Mouse (Mus musculus): ENCODE data around the gene Scube1. TPM values are rescaled to one million over a fixed set of nuclear protein-coding genes. Genes with fewer than 3 reads are reported as not detected.
A peak's percentile ranks its signal among the peaks of the same experiment; 100 is the strongest.

Gene Scube1
- polyA plus RNA-seq, 1 experiment = 3.5 TPM

DNA sequence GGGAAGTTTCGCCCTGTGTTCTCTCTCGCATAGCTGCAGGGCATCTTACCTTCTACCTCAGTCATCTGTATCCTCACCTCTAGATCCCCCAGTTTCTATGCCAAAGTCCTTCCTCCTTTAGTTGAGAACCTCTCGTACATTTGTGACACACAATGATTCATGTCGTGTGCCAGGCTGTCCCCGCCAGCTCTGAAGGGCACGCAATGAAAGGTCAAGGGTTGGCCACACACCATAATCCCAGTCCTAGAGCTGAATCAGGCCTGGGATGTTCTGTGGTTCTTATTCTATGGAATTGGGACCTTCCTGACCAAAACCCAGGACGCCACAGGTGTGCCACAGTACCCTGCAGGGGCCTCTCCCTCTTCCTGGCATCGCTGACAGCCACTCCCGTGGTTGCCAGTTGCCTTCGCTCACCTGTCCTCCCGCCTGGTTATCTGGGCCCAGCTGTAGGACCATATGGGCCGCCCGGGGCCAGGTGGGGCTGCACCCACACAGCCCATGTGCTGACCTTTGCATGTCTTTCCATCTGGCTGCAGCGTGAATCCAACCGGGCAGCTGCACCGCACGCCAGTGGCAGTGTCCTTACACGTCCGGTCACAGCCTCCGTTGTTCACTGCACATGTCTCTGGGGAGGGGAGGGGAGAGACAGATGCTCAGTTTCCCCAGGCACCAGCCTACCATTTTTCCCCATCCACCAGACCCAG, 86.5 kb downstream of the Scube1 start:
- no peak for TF ChIP-seq CTCF (conservative IDR thresholded peaks at IDR 0.05; ENCODE audit: insufficient read depth, insufficient read length, low read depth, low read length)
- TF ChIP-seq POLR2A (IDR thresholded peaks at IDR 0.05; ENCODE audit: low read depth, low read length) = no peak
- Histone ChIP-seq H3K27ac (ENCODE audit: insufficient read depth, low read depth, low read length) (no peak overlapping the region), H3K4me1 (ENCODE audit: control insufficient read depth, insufficient read depth, low read length) (no peaks in the 10 kb centered on the region), H3K36me3 (ENCODE audit: control insufficient read depth, insufficient read depth, low read length) (no peaks in the 10 kb centered on the region), H3K27me3 (replicated peaks; ENCODE audit: control insufficient read depth, insufficient read depth, low read length) (no peaks in the 10 kb centered on the region), H3K4me3 (ENCODE audit: insufficient read depth, low read depth, low read length) (no peak overlapping the region)
- no peak for DNase-seq
- 79% methylated on average over 20 of the region's 20 CpGs for WGBS

DNA sequence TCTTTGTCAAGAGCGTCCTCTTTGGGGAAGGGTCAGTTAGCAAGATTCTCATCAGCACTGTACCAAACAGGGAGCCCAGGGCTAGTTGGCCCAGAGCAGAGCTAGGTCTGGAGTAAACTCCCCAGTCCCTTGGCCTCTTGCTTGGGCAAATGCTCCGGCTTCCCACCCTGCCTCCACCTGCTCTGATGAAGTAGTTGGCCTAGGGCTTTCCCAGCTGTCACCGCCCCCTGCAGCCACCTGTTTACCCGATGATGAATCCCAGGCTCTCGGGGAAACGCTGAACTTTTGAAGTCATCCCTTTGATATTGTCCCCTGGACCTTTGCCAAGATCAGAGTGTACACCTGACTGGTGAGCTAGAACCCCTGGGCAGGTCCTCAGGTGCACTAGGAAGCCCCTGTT, 88.1 kb downstream of the Scube1 start:
- no peak for DNase-seq
- H3K4me1 ChIP-seq (ENCODE audit: control insufficient read depth, insufficient read depth, low read length) = no peaks in the 10 kb centered on the region

GRCm38 (mm10) chr15:83635251-83635650, 89.6 kb downstream of the Scube1 start:
- no peak for TF ChIP-seq POLR2A (IDR thresholded peaks at IDR 0.05; ENCODE audit: low read depth, low read length)
- no peaks in the 10 kb centered on the region for H3K36me3 ChIP-seq (ENCODE audit: control insufficient read depth, insufficient read depth, low read length)
- H3K4me3 ChIP-seq (ENCODE audit: insufficient read depth, low read depth, low read length) = no peak overlapping the region
- 67% methylated on average over 3 of the region's 3 CpGs for WGBS
- no peaks in the 10 kb centered on the region for H3K27me3 ChIP-seq (replicated peaks; ENCODE audit: control insufficient read depth, insufficient read depth, low read length)
- no peak for DNase-seq
- no peaks in the 10 kb centered on the region for H3K4me1 ChIP-seq (ENCODE audit: control insufficient read depth, insufficient read depth, low read length)
- H3K27ac ChIP-seq (ENCODE audit: insufficient read depth, low read depth, low read length) = no peak overlapping the region

More for the DNA sequence above, 88.1 kb downstream of the Scube1 start:
- TF ChIP-seq POLR2A (IDR thresholded peaks at IDR 0.05; ENCODE audit: low read depth, low read length) (no peak), CTCF (conservative IDR thresholded peaks at IDR 0.05; ENCODE audit: insufficient read depth, insufficient read length, low read depth, low read length) (no peak)
- H3K36me3 ChIP-seq (ENCODE audit: control insufficient read depth, insufficient read depth, low read length) = no peaks in the 10 kb centered on the region
- H3K4me3 ChIP-seq (ENCODE audit: insufficient read depth, low read depth, low read length) = no peak overlapping the region
- no peaks in the 10 kb centered on the region for H3K27me3 ChIP-seq (replicated peaks; ENCODE audit: control insufficient read depth, insufficient read depth, low read length)
- no peak overlapping the region for H3K27ac ChIP-seq (ENCODE audit: insufficient read depth, low read depth, low read length)
- 71% methylated on average over 6 of the region's 6 CpGs for WGBS

- 21% methylated on average over 1 of the region's 1 CpGs for WGBS
- no peak overlapping the region for H3K4me3 ChIP-seq (ENCODE audit: insufficient read depth, low read depth, low read length)
- no peaks in the 10 kb centered on the region for H3K27me3 ChIP-seq (replicated peaks; ENCODE audit: control insufficient read depth, insufficient read depth, low read length)
- peak; percentile 45; the same call in 1 of the 2 replicates for TF ChIP-seq CTCF (conservative IDR thresholded peaks at IDR 0.05; ENCODE audit: insufficient read depth, insufficient read length, low read depth, low read length)
- no peak for TF ChIP-seq POLR2A (IDR thresholded peaks at IDR 0.05; ENCODE audit: low read depth, low read length)
- H3K36me3 ChIP-seq (ENCODE audit: control insufficient read depth, insufficient read depth, low read length) = no peaks in the 10 kb centered on the region
- no peak overlapping the region for H3K27ac ChIP-seq (ENCODE audit: insufficient read depth, low read depth, low read length)
- DNase-seq = no peak
- H3K4me1 ChIP-seq (ENCODE audit: control insufficient read depth, insufficient read depth, low read length) = no peaks in the 10 kb centered on the region
These were observed 90.7 kb downstream of the Scube1 start for GRCm38 (mm10) chr15:83634076-83634475.

DNA sequence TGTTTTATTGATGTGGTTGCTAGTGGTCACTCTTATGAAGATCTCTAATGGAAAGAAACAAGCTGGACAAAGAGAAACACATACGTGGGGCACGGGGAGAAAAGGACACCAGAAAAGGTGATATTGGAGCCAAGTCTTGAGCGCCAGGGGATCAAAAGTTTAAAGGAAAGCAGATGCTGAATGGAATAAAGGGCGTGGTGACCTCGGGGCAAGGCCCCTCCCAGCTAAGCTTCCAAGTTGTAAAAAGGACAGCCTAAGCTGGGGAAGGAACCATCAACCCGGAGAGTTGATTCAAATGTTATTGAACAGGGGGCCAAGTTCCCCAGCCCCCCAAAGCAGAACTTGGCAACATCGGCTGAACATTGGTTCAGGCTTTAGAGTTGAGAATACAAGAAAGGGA, 93.8 kb downstream of the Scube1 start:
- no peaks in the 10 kb centered on the region for H3K27me3 ChIP-seq (replicated peaks; ENCODE audit: control insufficient read depth, insufficient read depth, low read length)
- H3K4me3 ChIP-seq (ENCODE audit: insufficient read depth, low read depth, low read length) = no peak overlapping the region
- H3K36me3 ChIP-seq (ENCODE audit: control insufficient read depth, insufficient read depth, low read length) = no peaks in the 10 kb centered on the region
- TF ChIP-seq CTCF (conservative IDR thresholded peaks at IDR 0.05; ENCODE audit: insufficient read depth, insufficient read length, low read depth, low read length) = no peak
- no peak for TF ChIP-seq POLR2A (IDR thresholded peaks at IDR 0.05; ENCODE audit: low read depth, low read length)
- 47% methylated on average over 7 of the region's 7 CpGs for WGBS
- H3K27ac ChIP-seq (ENCODE audit: insufficient read depth, low read depth, low read length) = no peak overlapping the region
- H3K4me1 ChIP-seq (ENCODE audit: control insufficient read depth, insufficient read depth, low read length) = no peaks in the 10 kb centered on the region
- no peak for DNase-seq

GRCm38 (mm10) chr15:83629716-83630115, 95.1 kb downstream of the Scube1 start:
- no peak for DNase-seq
- Histone ChIP-seq H3K36me3 (ENCODE audit: control insufficient read depth, insufficient read depth, low read length) (no peaks in the 10 kb centered on the region), H3K4me1 (ENCODE audit: control insufficient read depth, insufficient read depth, low read length) (no peaks in the 10 kb centered on the region), H3K4me3 (ENCODE audit: insufficient read depth, low read depth, low read length) (no peak overlapping the region), H3K27me3 (replicated peaks; ENCODE audit: control insufficient read depth, insufficient read depth, low read length) (no peaks in the 10 kb centered on the region), H3K27ac (ENCODE audit: insufficient read depth, low read depth, low read length) (no peak overlapping the region)
- WGBS = 72% methylated on average over 3 of the region's 3 CpGs
- TF ChIP-seq CTCF (conservative IDR thresholded peaks at IDR 0.05; ENCODE audit: insufficient read depth, insufficient read length, low read depth, low read length) (no peak), POLR2A (IDR thresholded peaks at IDR 0.05; ENCODE audit: low read depth, low read length) (no peak)

DNA sequence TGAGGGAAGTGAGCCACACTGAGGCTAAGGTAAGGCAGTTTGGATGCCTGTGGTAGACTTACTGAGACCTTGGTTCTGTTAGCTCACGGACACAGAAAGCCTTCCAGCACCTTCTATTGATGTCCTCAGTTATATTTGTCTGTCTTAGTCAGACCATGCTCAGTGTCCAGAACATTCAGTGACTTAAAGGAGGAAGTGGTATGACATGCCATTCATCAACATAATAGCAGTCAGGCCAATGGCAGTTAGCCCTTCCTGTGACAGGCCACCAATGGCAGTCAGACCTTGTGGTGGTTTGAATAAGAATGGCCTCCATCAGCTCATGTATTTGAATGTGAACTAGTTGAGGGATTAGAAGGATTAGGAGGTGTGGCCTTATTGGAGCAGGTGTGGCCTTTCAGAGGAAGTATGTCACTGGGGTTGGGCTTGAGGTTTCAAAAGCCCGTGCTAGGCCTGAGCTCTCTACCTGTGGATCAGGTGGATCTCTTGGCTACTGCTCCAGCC, 98.6 kb downstream of the Scube1 start:
- H3K4me3 ChIP-seq (ENCODE audit: insufficient read depth, low read depth, low read length) = no peak overlapping the region
- no peaks in the 10 kb centered on the region for H3K4me1 ChIP-seq (ENCODE audit: control insufficient read depth, insufficient read depth, low read length)
- H3K36me3 ChIP-seq (ENCODE audit: control insufficient read depth, insufficient read depth, low read length) = no peaks in the 10 kb centered on the region
- TF ChIP-seq POLR2A (IDR thresholded peaks at IDR 0.05; ENCODE audit: low read depth, low read length) = no peak
- TF ChIP-seq CTCF (conservative IDR thresholded peaks at IDR 0.05; ENCODE audit: insufficient read depth, insufficient read length, low read depth, low read length) = no peak
- no peak for DNase-seq
- no peaks in the 10 kb centered on the region for H3K27me3 ChIP-seq (replicated peaks; ENCODE audit: control insufficient read depth, insufficient read depth, low read length)
- H3K27ac ChIP-seq (ENCODE audit: insufficient read depth, low read depth, low read length) = no peak overlapping the region
- WGBS = 93% methylated on average over 2 of the region's 2 CpGs

All from kidney, adult 2 months (tissue).